Mouse (Mus musculus) spleen, postnatal 10 days (tissue): ENCODE measurements around the gene Prdm12.
A peak's percentile ranks its signal among the peaks of the same experiment; 100 is the strongest.
"Not testable (repeated sequence)": the region's sequence is repeated elsewhere in the genome, so short reads cannot be mapped to it uniquely, and the experiment has no call there.

Experiments used
- DNase-seq, 2 experiments: peaks; one replicate each; pipeline ENCODE4 v3.0.0; 2021 to 2022; ENCODE audit warnings: low spot score in 2 of 2

Prdm12 gene

GRCm38 (mm10) chr2:31641929-31642328 lies 2.1 kb downstream of the Prdm12 start:
- no peak for DNase-seq

- peak in 1 of 2 experiments; percentile 30 for DNase-seq
Measured at GRCm38 (mm10) chr2:31653971-31654853, 14.4 kb downstream of the Prdm12 start.

GRCm38 (mm10) chr2:31654854-31655559 lies 15.2 kb downstream of the Prdm12 start:
- DNase-seq: peak in 1 of 2 experiments; percentile 62

GRCm38 (mm10) chr2:31656374-31656773 lies 16.5 kb downstream of the Prdm12 start:
- no peak for DNase-seq

GRCm38 (mm10) chr2:31662939-31663803 lies 23.3 kb downstream of the Prdm12 start:
- DNase-seq: no peak

- no peak for DNase-seq
Measured at GRCm38 (mm10) chr2:31663804-31664180, 24.0 kb downstream of the Prdm12 start.

GRCm38 (mm10) chr2:31667332-31667731 lies 27.5 kb downstream of the Prdm12 start:
- peak in 1 of 2 experiments; percentile 39 for DNase-seq

GRCm38 (mm10) chr2:31670551-31671035 lies 30.8 kb downstream of the Prdm12 start, which contains the start of gene Exosc2:
Gene Exosc2, plus strand, starts transcription at chr2:31670715.
- DNase-seq: peak; percentile 88 to 91

- DNase-seq: no peak
Measured at GRCm38 (mm10) chr2:31678641-31679040, 38.8 kb downstream of the Prdm12 start.

GRCm38 (mm10) chr2:31681051-31681707 lies 41.3 kb downstream of the Prdm12 start:
- not testable (repeated sequence) for DNase-seq

GRCm38 (mm10) chr2:31681731-31682235 lies 41.9 kb downstream of the Prdm12 start:
- no peak for DNase-seq

- peak; percentile 27 to 69 for DNase-seq
Measured at GRCm38 (mm10) chr2:31683666-31684065, 43.8 kb downstream of the Prdm12 start.

- peak; percentile 91 to 95 for DNase-seq
Measured at GRCm38 (mm10) chr2:31688074-31688925, 48.5 kb downstream of the Prdm12 start, which contains the start of gene Abl1. Gene Abl1, plus strand, starts transcription at chr2:31688376.

- DNase-seq: no peak
Measured at GRCm38 (mm10) chr2:31689045-31689444, 49.2 kb downstream of the Prdm12 start.

- DNase-seq: no peak
Measured at GRCm38 (mm10) chr2:31690063-31690462, 50.2 kb downstream of the Prdm12 start.

GRCm38 (mm10) chr2:31698209-31698608 lies 58.4 kb downstream of the Prdm12 start:
- DNase-seq: peak in 1 of 2 experiments; percentile 25

- no peak for DNase-seq
Measured at GRCm38 (mm10) chr2:31700545-31701446, 61.0 kb downstream of the Prdm12 start.

- DNase-seq: no peak
Measured at GRCm38 (mm10) chr2:31703226-31703625, 63.4 kb downstream of the Prdm12 start.
